Mouse (Mus musculus) lung, adult 2 months (tissue): ENCODE measurements around the gene Zfhx3.

ENCODE experiments used
- CTCF ChIP-seq: fragments of 200-500 bp; IDR thresholded peaks from 2 replicates; pipeline ENCODE4 v1.5.1; 2011; ENCODE audit warnings: mild to moderate bottlenecking, low read length, control low read depth; ENCODE audit not compliant: insufficient read depth
- POLR2A ChIP-seq: fragments of 200-500 bp; IDR thresholded peaks from 2 replicates; pipeline ENCODE4 v1.6.1; 2011; ENCODE audit warnings: low read depth, mild to moderate bottlenecking, control low read depth, low read length, borderline replicate concordance; ENCODE audit errors: extremely low read depth

DNA sequence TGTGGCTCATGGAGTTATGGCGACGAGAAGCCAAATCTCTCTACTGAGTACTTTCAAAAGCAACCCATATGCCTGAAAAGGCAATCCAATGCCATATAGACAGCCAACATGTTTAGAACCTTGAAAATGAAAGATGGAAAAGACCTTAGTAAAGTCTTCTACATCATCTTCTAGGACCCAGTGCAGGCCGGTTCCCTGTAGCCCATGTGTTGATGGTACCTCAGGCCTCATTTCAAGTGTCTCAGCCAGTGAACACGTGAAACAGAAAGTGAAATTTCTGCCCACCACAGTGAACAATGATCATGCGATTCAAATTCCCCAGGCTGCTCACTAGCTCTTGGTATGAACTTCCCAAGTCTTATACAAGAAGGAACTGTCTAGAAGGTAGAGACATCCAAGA, 637.9 kb downstream of the Zfhx3 start:
- no peak for TF ChIP-seq CTCF
- no peak for TF ChIP-seq POLR2A
